Mouse (Mus musculus) heart, postnatal 14 days (tissue): ENCODE results near the gene Btrc. TPM values are rescaled to one million over a fixed set of nuclear protein-coding genes. Genes with fewer than 3 reads are reported as not detected.
"Not testable (repeated sequence)": the region's sequence is repeated elsewhere in the genome, so short reads cannot be mapped to it uniquely, and the experiment has no call there.

ENCODE experiments used
- DNase-seq, 2 experiments: peaks; one replicate each; pipeline ENCODE4 v3.0.0; 2021 to 2022
- intact Hi-C: fragments of 180-260 bp; cut with DNase I; formaldehyde crosslinking; loops from one replicate; pipeline ENCODE4 v1.15.1; 2025
- total RNA-seq, 2 experiments: library from RNA; stranded (reverse); gene quantifications; 2 replicates each; pipeline ENCODE4 v1.2.3; 2021

Gene Btrc
- total RNA-seq, 2 experiments from 2014 or later = 20.1 to 20.8 TPM

DNA sequence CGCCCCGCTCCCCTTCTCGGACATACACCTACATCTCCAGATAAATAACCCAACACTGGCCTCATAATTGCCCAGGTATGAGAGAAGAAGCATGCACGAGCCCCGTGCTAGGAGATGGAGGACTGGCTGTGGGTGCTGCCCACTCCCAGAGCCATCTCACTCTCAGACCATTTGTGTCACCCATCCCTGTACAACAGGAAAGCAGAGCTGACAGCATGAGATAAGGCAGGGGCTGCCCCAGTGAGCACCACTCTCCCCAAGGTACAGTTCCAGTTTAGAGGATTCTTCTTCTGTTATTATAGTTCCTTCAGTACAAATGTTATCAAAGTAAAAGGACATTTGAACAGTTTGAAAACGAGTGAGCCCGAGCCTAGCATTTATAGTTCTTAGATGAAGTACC is 163.8 kb downstream of the Btrc start:
- intact Hi-C loops = loop anchor here (5.0 kb wide), 1 partner anchor 75 kb away; no protein-coding TSS in a partner anchor
- DNase-seq = no peak

DNA sequence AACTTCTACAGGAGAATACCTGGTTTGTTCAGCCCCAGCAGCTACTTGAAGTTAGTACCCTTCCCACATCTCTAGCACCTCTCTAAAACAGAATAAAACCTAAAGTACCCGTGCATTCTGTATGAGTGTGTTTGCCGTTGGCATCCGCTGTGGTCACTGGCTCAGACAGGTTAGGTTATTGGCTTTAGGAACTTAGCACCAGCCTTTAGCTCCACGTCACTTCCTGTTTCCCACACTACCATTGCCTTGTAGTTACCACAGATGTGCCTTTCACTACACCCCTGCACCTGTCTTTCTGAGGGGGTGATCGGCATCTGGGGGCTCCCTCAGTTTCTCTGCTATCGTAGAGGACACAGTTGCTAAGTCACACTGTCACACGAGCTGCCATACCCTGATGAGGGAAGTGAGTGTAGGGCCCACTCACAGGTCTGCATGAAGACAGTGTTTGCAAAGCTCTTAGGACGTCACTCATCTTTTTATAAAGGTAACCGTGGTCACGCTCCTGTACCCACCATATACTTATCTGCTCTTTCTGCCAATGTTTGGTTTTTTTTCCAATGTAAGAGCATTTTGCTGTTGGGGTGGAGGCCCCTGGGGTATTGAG is 164.5 kb downstream of the Btrc start:
- DNase-seq = no peak
- intact Hi-C loops = loop anchor here (5.0 kb wide), 1 partner anchor 76 kb away; no protein-coding TSS in a partner anchor

DNA sequence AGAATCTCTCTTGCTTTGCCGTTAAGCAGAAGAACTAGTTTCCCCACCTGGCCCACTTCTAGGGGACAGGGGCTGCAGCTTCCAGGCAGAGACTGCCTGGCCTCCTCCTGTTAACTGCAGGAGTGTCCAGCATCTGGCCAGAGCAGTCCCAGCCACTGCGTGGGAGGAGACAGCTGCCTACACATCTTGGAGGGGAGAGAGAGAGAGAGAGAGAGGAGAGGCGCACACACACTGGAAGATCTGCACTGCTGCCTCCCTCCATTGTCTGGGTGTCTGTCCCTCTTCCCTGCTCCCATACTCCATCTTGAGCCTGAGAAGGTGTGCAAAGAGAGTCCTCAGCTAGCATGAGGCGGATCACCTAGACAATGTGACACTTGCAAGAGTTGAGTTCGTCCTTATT is 165.8 kb downstream of the Btrc start:
- no peak for DNase-seq
- intact Hi-C loops = loop anchor here (5.0 kb wide), 1 partner anchor 77 kb away; no protein-coding TSS in a partner anchor

DNA sequence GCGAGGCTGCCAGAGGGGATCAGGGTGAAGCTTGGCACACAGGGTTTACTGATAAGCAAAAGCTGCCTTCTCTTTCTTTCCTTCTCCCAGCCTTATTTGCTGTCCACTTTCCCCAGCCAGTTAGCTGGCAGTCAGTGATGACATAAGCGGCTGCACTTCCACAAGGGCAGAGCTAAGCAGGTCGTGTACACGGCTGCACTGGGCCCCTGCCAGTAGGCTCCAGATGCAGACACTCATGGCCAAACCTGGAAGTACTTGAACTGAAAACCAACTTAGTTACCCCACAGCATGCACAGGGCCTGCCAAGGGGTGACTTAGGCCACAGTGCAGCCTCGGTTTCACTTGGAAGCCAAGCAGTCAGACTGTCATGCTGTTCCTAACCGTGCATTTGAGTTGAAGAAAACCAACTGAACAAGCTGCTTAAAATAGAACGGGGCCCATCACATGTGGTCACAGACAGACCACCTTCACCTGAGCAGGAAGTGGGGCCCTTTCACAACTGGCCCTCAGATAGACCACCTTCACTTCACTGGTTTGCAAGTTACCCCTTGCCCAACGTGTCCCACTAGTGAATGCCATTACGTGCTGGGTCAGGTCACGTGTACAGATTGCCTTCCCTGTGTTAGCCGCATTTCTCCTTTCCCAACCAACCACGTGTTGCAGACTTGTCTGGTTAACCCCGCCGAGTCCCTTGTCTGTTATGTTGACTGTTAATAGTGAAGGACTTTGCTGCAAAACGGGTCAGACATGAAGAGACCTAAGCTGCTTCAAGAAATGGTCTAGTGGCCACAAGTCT is 166.9 kb downstream of the Btrc start:
- peak; percentile 47 to 55 for DNase-seq
- intact Hi-C loops = no loop called here

DNA sequence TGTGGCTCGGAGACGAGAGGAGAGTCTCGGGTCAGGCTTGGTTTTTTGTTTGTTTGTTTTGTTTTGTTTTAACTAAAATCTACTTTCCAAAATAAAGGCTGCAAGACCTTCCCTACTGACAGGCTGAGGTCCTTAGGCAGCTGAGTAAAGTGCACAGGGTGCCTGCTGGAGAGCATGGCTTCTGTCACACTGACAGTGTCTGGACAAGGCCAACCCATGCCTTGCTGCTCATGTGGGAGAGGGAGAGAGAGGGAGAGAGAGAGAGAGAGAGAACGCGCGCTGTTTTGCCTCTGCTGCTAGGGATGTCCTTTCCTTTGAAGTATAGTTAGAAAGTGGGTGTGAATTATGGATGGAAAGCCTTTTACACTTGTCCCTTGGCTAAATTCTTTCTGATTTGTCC is 168.0 kb downstream of the Btrc start:
- intact Hi-C loops = no loop called here
- DNase-seq = no peak

DNA sequence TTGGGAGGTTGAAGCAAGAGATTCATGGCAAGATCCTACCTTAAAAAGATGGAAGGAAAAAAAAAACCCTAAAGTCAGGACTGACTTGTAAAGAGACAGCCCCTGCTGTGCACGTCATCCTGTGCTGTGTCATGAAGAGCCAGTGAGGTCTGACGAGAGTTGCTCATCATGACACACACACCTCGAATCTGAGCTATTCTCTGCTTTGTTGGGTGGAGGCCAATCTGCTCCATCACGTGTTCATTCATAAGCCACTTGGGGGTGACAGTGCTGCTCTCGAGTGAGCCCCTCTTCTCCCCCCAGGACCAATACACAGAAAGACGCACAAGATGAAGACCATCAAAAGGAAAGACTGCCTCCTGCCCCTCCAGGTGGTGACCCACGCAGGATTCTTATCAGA is 170.1 kb downstream of the Btrc start:
- intact Hi-C loops = no loop called here
- DNase-seq = no peak

DNA sequence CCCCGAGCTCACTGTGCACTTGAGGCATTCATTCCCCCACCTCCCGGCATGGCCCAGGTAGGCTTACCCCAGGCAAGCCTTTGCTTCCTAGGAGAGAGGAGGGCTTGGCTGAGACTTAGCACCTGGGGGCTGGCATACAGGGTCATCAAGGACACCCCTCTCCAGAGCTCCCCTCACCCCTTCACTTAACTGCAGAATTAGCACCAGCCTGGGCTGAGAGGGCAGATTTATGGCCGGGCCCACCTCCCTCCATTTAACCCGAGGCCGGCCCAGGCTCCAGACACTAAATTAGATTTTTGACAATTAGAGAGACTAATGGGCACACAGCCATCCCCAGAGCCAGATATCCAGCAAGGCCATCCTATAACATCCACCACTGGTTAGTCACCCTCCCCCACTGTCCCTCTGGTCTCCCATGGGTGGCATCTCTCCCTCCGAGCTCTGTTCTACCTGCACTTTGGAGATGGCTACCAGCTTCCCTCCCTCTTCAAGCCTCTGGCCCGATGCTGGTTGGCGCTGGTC is 171.7 kb downstream of the Btrc start:
- DNase-seq = no peak
- intact Hi-C loops = no loop called here

DNA sequence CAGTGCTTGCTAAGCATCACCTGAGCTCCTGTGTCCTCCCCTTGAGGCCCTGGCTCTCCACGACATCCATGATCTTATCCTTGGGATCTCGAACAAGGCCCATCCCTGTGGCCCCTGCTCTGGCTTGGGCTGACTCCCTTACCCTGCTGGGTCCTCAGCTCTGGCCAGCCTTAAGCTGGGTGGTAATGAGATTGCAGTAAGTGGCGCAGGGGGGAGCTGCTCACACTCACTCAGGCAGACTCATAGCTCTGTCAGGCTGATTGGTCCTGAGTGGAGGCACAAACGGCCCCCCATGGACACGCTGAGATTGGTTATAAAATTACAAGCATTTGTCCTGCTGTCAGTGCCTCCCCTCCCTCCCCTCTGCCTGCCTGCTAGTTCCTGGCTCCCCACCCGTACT is 172.4 kb downstream of the Btrc start:
- no peak for DNase-seq
- intact Hi-C loops = no loop called here

DNA sequence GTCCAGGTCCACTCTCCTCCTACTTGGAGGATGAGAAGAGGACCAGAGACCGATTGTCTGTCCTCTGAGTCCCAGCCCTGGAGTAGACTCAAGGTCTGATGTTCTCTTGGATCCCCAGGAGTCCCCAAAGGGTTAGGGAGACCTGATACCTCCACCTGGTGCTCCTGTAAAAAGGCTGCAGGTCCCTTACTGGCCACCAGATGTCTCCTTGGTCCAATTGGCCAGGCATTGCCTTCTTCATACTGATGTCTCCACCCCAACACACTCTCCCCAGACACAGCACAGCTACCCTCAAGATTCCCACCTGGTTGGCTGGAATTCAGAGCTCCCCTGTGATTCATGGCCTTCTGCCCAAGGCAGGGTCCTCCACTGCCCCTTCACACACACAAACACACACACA is 174.0 kb downstream of the Btrc start:
- intact Hi-C loops = no loop called here
- DNase-seq = peak; percentile 44 to 63

DNA sequence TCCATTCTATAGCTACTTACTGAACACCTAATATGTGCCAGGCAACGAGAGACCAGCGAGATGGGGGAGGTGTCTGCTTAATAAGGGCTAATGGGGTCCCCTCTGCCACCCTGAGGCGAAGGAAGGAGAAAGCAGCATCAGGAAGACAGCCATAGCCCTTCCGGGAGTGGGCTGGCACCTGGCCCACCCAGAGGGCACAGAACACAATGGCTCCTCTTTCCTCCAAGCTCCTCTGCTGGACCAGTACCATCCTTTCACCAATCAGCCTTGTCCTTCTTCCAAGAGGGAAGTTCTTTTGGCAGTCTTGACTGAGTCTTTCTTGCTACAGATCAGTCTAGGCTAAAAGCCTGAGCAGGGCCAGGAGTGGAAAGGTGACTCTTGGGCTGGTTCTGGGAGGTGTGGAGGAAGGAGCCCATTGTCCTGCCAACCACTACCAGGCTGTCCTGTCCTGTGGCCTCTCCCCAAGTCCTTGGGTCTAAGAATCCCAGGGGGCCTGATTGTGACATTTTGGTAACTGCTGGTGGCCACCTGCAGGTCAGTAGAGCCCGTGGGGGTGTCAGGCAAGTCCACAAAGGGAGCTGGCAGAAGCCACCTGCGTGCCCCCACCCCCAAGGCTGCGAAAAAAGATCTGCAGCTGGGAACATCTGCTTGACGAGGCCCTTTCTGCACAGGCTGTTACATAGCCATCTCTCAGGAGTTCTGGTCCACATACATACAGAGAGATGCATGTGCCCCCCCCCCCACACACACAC is 177.3 kb downstream of the Btrc start:
- no peak for DNase-seq
- intact Hi-C loops = loop anchor here (5.0 kb wide), 3 partner anchors 54 to 234 kb away; no protein-coding TSS in a partner anchor

DNA sequence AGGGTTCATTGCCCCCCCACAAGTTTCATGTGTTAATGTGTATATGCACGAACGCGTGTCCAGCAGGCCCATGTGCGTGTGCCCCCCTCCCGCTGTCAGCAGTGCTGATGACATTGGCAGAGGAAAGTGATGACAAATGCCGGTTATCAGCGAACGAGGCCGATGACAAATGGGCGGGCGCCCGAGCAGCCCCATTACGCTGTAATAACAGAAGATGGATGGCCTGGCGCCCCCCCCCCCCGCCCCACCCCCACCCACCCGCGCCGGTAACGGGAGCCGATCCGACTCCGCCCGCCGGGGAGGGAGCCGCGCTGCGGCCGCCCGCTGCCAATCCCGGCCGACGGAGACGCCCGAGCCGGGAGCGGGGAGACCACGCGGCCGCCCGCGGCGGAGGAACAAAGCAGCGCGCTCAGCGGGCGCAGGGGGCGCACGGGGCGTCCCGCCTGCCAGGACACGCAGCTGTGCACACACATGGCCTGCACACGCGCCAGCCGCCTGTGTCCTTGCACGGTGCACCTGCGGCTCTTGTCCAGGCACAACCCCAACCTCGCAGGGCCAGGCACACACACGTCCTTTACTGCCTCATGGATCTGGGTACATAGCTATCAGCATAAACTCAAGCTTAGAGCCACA is 178.0 kb downstream of the Btrc start:
- intact Hi-C loops = loop anchor here (5.0 kb wide), 3 partner anchors 54 to 234 kb away; no protein-coding TSS in a partner anchor
- peak; percentile 53 to 59 for DNase-seq

DNA sequence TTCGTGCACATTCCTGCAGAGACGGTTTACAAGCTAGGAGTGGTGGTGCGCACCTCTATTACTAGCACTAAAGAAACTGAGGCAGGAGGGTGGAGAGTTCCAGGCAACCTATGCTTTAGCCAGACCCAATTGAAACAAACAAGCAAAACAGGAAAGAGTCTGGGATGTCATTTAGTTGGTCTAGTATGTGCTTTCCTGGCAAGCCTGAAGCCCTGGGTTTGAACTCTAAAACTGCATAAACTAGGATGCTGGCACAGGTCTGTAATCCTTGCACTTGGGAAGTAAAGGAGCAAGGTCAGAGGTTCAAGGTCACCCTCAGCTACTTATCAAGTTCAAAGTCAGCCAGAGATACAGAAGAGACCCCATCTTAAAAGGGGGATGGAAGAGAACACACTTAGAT is 178.5 kb downstream of the Btrc start:
- DNase-seq = no peak
- intact Hi-C loops = loop anchor here (5.0 kb wide), 3 partner anchors 55 to 235 kb away; no protein-coding TSS in a partner anchor

DNA sequence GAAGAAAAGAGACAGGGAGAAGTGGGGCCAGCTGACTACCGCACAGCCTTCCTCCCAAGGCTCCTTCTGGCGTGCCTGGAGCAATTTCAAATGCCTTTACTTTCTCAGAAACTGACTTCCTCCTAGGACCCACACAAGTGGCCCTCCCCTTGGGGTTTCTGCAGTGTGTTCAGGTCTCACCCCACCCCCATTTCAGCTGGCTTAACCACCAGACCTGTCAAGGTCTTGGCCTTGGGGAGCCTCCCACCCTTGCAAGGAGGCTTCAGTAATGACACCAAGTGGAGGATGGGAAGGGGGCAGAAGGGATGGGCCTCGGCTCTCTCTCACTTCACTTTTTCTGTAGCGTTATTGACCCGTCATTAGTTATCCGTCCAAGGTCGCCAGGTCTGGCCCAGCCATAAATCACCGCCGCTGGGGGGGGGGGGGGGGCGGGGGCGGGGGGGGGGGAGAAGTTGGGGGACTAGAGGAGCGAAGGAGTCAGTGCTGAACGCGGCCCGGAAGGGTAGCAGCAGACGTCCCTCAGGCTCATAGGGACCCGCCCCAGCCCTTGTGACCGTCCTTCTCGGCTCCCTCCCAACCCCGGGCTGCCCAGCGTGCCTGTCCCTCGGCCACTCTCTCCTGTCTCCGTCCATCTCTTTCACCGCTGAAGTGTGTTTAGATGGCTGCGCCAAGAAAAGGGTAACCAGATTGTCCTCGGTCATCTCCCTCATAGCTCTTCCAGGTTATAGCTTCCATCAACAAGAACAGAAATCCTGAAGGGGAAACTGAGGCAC is 180.8 kb downstream of the Btrc start:
- intact Hi-C loops = loop anchor here (5.0 kb wide), 3 partner anchors 57 to 237 kb away; no protein-coding TSS in a partner anchor
- peak; percentile 25 to 34 for DNase-seq

DNA sequence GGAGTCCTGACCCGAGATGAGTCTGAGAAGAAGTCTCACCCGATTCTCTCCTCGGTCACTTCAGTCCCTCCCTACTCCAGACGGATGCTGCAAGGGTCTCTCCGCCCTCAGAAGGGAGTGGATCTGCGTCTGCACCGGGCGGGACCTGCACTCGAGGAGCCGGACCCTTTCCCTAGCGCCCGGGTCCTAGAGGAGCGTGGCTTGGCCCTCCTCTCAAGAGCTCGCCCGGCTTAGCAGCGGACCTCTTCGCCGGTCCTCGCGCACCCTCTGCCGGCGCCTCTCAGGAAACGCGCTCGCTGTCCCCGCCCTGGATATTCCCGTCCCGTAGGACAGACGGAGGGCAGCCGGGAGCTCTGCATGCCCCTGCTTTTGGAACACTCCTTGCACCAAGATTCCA is 181.4 kb downstream of the Btrc start:
- peak; percentile 86 to 91 for DNase-seq
- intact Hi-C loops = loop anchor here (1.0 to 5.0 kb wide), 7 partner anchors 58 to 368 kb away; no protein-coding TSS in a partner anchor

DNA sequence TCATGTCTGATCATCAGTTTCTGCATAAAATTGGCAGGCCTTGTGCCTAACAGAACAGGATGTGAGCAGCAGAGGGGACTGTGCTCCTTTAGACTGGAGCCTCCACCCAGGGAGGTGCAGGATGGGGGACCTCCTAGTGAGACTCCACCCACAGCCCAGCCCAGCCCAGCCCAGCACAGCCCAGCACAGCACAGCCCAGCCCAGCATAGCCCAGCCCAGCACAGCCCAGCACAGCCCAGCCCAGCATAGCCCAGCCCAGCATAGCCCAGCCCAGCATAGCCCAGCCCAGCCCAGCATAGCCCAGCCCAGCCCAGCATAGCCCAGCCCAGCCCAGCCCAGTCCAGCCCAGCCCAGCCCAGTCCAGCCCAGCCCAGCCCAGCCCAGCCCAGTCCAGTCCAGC is 184.7 kb downstream of the Btrc start:
- DNase-seq = not testable (repeated sequence)
- intact Hi-C loops = loop anchor here (5.0 kb wide), 3 partner anchors 251 to 371 kb away; no protein-coding TSS in a partner anchor

DNA sequence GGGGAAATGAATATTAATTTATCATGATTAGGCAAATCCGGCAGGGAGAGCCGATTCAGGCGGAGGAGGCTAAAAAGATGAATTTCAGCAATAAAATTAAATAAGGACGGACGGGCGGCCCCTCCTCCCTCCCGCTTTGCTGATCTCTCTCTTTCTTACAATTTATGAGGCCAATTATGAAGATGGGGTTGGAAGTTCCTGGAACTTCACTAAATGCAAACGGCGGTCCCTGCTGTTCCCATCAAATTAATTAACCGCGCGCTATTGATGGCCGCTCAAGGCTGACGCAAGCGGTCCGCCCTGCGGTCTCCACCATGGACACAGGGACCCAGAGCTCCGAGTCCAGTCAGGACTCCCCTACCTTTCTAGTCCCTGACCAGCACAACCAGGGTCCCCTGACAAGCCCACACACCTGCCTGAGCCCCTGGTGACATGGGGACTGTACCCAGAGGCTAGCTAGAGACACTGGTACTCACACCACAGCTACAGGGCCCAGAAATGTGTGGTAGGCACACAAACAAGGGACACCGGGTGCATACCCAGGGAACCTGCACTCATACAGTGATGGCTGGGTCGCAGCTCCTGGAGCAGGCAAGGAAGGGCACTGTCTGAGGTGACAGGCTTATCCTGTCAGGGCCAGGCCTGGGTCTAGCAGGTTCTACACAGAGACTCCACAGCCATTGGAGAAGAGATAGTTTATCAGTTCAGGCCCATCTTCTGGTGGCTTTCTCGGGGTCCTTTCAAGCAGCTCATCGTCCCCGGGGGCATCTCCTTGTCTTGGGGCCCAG is 185.8 kb downstream of the Btrc start:
- no peak for DNase-seq
- intact Hi-C loops = loop anchor here (5.0 kb wide), 3 partner anchors 252 to 372 kb away; no protein-coding TSS in a partner anchor

DNA sequence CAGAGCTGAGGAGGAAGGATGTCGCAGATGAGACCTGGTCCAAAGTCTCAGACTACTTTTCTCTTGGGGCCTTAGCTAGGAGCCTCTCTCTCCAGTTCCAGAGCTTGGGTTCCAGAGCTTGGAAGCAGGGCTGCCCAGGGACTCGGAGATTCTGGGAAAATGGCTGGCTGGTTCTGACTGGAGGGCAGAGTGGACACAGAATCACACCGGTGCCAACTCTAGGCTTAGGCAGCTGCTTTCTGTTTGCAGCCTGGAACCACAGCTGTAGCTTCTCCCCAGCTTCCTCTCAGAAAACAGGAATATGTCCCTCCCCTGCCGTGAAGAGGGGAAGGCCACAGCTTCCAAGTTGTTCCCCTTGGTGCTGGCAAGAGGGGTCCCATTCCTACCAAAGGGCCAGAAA is 186.4 kb downstream of the Btrc start:
- intact Hi-C loops = loop anchor here (5.0 kb wide), 3 partner anchors 253 to 373 kb away; no protein-coding TSS in a partner anchor
- DNase-seq = no peak

DNA sequence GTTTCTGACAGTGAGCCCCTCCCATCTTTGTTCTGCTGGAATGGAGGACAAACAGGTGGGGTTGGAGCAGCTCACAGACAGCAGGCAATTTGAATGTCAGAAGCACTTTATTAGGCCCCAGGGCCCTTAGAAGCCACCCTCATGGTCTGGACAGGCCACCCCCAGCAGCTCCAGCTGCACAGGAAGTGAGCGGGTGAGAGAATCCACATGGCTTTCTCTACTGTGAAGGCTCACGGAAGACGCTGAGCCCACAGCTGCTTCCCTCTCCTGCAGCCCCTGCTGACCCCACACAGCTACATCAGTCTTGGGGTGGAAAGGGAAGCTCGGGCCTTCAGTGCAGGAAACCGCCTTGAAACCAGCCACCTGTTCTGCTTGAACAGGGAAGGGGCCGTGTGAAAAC is 188.7 kb downstream of the Btrc start:
- intact Hi-C loops = no loop called here
- no peak for DNase-seq
